Mouse (Mus musculus) right cerebral cortex, postnatal 14 days (tissue): Measurements from ENCODE around the gene Gm5678.

Experiments
- DNase-seq: peaks from one replicate; pipeline ENCODE4 v3.0.0; 2022

Gm5678 gene

GRCm38 (mm10) chr16:93627761-93628400, at the start of gene Gm5678:
Gm5678 (plus strand) TSS chr16:93628097.
- DNase-seq: no peak

- no peak for DNase-seq
These were observed 49.4 kb upstream of the Gm5678 start for GRCm38 (mm10) chr16:93578346-93579005.

GRCm38 (mm10) chr16:93581125-93581524, 46.8 kb upstream of the Gm5678 start:
- DNase-seq: no peak

- DNase-seq: no peak
These were observed 42.8 kb upstream of the Gm5678 start for GRCm38 (mm10) chr16:93584976-93585702.

- no peak for DNase-seq
These were observed 42.1 kb upstream of the Gm5678 start for GRCm38 (mm10) chr16:93585703-93586205.

- no peak for DNase-seq
These were observed 41.5 kb upstream of the Gm5678 start for GRCm38 (mm10) chr16:93586382-93586781.

- no peak for DNase-seq
These were observed 39.6 kb upstream of the Gm5678 start for GRCm38 (mm10) chr16:93588281-93588680.

- DNase-seq: no peak
These were observed 37.0 kb upstream of the Gm5678 start for GRCm38 (mm10) chr16:93590915-93591314.

- no peak for DNase-seq
These were observed 36.2 kb upstream of the Gm5678 start for GRCm38 (mm10) chr16:93591450-93592430.

- DNase-seq: no peak
These were observed 35.2 kb upstream of the Gm5678 start for GRCm38 (mm10) chr16:93592711-93593110.

- no peak for DNase-seq
These were observed 34.5 kb upstream of the Gm5678 start for GRCm38 (mm10) chr16:93593406-93593805.

- DNase-seq: no peak
These were observed 33.4 kb upstream of the Gm5678 start for GRCm38 (mm10) chr16:93594448-93594847.

GRCm38 (mm10) chr16:93595766-93596165, 32.1 kb upstream of the Gm5678 start:
- no peak for DNase-seq

GRCm38 (mm10) chr16:93596807-93597206, 31.1 kb upstream of the Gm5678 start:
- DNase-seq: no peak

GRCm38 (mm10) chr16:93597551-93597950, 30.3 kb upstream of the Gm5678 start:
- no peak for DNase-seq

- no peak for DNase-seq
These were observed 28.4 kb upstream of the Gm5678 start for GRCm38 (mm10) chr16:93599461-93599860.

GRCm38 (mm10) chr16:93603439-93604212, 24.3 kb upstream of the Gm5678 start, which contains the start of gene Setd4:
Setd4 (minus strand) TSS chr16:93604063.
- peak; percentile 92 for DNase-seq

- DNase-seq: no peak
These were observed 23.4 kb upstream of the Gm5678 start for GRCm38 (mm10) chr16:93604481-93604969.

- DNase-seq: no peak
These were observed 22.3 kb upstream of the Gm5678 start, which contains the start of gene Cbr1 for GRCm38 (mm10) chr16:93605553-93605952. Cbr1 (plus strand) TSS chr16:93605853.

GRCm38 (mm10) chr16:93606146-93606545, 21.8 kb upstream of the Gm5678 start:
- DNase-seq: no peak

- peak; percentile 77 for DNase-seq
These were observed 20.2 kb upstream of the Gm5678 start for GRCm38 (mm10) chr16:93607669-93608101.
